Mouse (Mus musculus): ENCODE measurements around the gene Pcbp3. TPM values are rescaled to one million over a fixed set of nuclear protein-coding genes. Genes with fewer than 3 reads are reported as not detected.

Pcbp3 gene
- total and polyA plus RNA-seq, 2 experiments, result 0.37 to 0.55 TPM

DNA sequence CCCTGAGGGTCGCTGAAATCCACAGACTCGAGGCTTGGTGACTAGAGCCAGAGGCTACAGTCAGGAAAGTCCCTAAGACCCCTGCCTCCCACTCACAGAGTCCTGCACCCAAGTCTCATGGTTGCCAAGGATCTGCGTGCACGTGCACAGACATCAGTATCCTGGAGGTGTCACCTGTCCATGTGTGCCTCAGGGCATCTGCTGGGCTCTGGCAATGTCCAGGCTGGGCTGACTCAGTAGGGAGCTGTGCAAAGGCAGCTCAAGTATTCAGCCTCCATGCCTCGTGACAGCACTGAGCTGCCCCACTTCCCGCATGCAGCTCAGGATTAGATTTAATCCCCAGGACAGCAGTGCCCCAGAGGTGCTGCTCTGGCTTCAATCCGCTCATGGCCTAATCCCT is 145.3 kb downstream of the Pcbp3 start:
- DNase-seq (ENCODE audit: extremely low read depth, low read depth, low spot score), result no peak
- no peaks in the 10 kb centered on the region for H3K36me3 ChIP-seq (ENCODE audit: control insufficient read depth, insufficient read depth, low read length)
- H3K79me2 ChIP-seq (ENCODE audit: control insufficient read depth, insufficient read depth, low read length), result no peaks in the 10 kb centered on the region
- no peak overlapping the region for H3K27ac ChIP-seq (replicated peaks; ENCODE audit: insufficient read depth, low read depth, low read length)
- no peak overlapping the region for H3K9ac ChIP-seq (ENCODE audit: low read depth, low read length)
- WGBS, result 75% methylated on average over 7 of the region's 7 CpGs
- no peaks in the 10 kb centered on the region for H3K4me1 ChIP-seq (ENCODE audit: control insufficient read depth, insufficient read depth, low read length)
- no peak overlapping the region for H3K4me3 ChIP-seq (ENCODE audit: insufficient read depth, low read depth, low read length)
- H3K27me3 ChIP-seq (ENCODE audit: control insufficient read depth, insufficient read depth, low read length), result no peaks in the 10 kb centered on the region
- TF ChIP-seq CTCF (IDR thresholded peaks at IDR 0.05; ENCODE audit: low read depth, low read length) (no peak), POLR2A (IDR thresholded peaks at IDR 0.05; ENCODE audit: extremely low read depth, insufficient read depth, low read length) (no peak)

GRCm38 (mm10) chr10:76815481-76815880 is 146.2 kb downstream of the Pcbp3 start:
- H3K36me3 ChIP-seq (ENCODE audit: control insufficient read depth, insufficient read depth, low read length), result no peaks in the 10 kb centered on the region
- TF ChIP-seq POLR2A (IDR thresholded peaks at IDR 0.05; ENCODE audit: extremely low read depth, insufficient read depth, low read length), result no peak
- no peak for TF ChIP-seq CTCF (IDR thresholded peaks at IDR 0.05; ENCODE audit: low read depth, low read length)
- no peak overlapping the region for H3K9ac ChIP-seq (ENCODE audit: low read depth, low read length)
- no peaks in the 10 kb centered on the region for H3K79me2 ChIP-seq (ENCODE audit: control insufficient read depth, insufficient read depth, low read length)
- H3K27ac ChIP-seq (replicated peaks; ENCODE audit: insufficient read depth, low read depth, low read length), result no peak overlapping the region
- H3K4me3 ChIP-seq (ENCODE audit: insufficient read depth, low read depth, low read length), result no peak overlapping the region
- no peaks in the 10 kb centered on the region for H3K27me3 ChIP-seq (ENCODE audit: control insufficient read depth, insufficient read depth, low read length)
- H3K4me1 ChIP-seq (ENCODE audit: control insufficient read depth, insufficient read depth, low read length), result no peaks in the 10 kb centered on the region
- DNase-seq (ENCODE audit: extremely low read depth, low read depth, low spot score), result no peak
- WGBS, result 79% methylated on average over 4 of the region's 4 CpGs

DNA sequence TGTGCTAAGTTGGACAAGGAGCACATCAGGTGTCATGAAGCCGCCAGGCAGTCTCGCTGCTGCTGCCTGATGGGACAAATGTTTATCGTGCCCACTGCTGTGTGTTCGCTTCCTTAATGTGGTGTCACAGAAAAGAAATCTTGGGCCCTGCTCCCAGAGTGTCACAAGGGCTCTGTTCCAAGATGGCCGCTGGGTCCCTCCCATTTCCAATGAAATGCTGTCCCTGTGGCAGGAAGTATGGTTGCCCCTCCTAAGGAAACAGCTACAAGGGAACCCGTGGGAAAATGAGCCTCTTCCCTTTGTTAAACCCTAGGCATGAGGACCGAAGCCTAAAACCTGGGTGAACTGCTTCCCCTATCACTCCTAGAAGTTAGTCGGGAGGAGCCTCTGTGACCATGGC is 146.9 kb downstream of the Pcbp3 start:
- H3K4me3 ChIP-seq (ENCODE audit: insufficient read depth, low read depth, low read length), result no peak overlapping the region
- H3K36me3 ChIP-seq (ENCODE audit: control insufficient read depth, insufficient read depth, low read length), result no peaks in the 10 kb centered on the region
- H3K4me1 ChIP-seq (ENCODE audit: control insufficient read depth, insufficient read depth, low read length), result no peaks in the 10 kb centered on the region
- TF ChIP-seq POLR2A (IDR thresholded peaks at IDR 0.05; ENCODE audit: extremely low read depth, insufficient read depth, low read length), result no peak
- no peak for TF ChIP-seq CTCF (IDR thresholded peaks at IDR 0.05; ENCODE audit: low read depth, low read length)
- no peak overlapping the region for H3K9ac ChIP-seq (ENCODE audit: low read depth, low read length)
- WGBS, result 86% methylated on average over 8 of the region's 8 CpGs
- H3K79me2 ChIP-seq (ENCODE audit: control insufficient read depth, insufficient read depth, low read length), result no peaks in the 10 kb centered on the region
- H3K27ac ChIP-seq (replicated peaks; ENCODE audit: insufficient read depth, low read depth, low read length), result no peak overlapping the region
- no peaks in the 10 kb centered on the region for H3K27me3 ChIP-seq (ENCODE audit: control insufficient read depth, insufficient read depth, low read length)
- no peak for DNase-seq (ENCODE audit: extremely low read depth, low read depth, low spot score)

GRCm38 (mm10) chr10:76809916-76810660 is 151.6 kb downstream of the Pcbp3 start:
- no peak for DNase-seq (ENCODE audit: extremely low read depth, low read depth, low spot score)
- no peaks in the 10 kb centered on the region for H3K27me3 ChIP-seq (ENCODE audit: control insufficient read depth, insufficient read depth, low read length)

GRCm38 (mm10) chr10:76809439-76809838 is 152.2 kb downstream of the Pcbp3 start:
- no peaks in the 10 kb centered on the region for H3K79me2 ChIP-seq (ENCODE audit: control insufficient read depth, insufficient read depth, low read length)
- no peaks in the 10 kb centered on the region for H3K27me3 ChIP-seq (ENCODE audit: control insufficient read depth, insufficient read depth, low read length)
- H3K4me1 ChIP-seq (ENCODE audit: control insufficient read depth, insufficient read depth, low read length), result no peaks in the 10 kb centered on the region
- no peak overlapping the region for H3K4me3 ChIP-seq (ENCODE audit: insufficient read depth, low read depth, low read length)
- TF ChIP-seq CTCF (IDR thresholded peaks at IDR 0.05; ENCODE audit: low read depth, low read length), result no peak
- no peak for TF ChIP-seq POLR2A (IDR thresholded peaks at IDR 0.05; ENCODE audit: extremely low read depth, insufficient read depth, low read length)
- DNase-seq (ENCODE audit: extremely low read depth, low read depth, low spot score), result no peak
- no peaks in the 10 kb centered on the region for H3K36me3 ChIP-seq (ENCODE audit: control insufficient read depth, insufficient read depth, low read length)
- WGBS, result 91% methylated on average over 11 of the region's 11 CpGs
- no peak overlapping the region for H3K9ac ChIP-seq (ENCODE audit: low read depth, low read length)
- no peak overlapping the region for H3K27ac ChIP-seq (replicated peaks; ENCODE audit: insufficient read depth, low read depth, low read length)

More at GRCm38 (mm10) chr10:76809916-76810660, 151.6 kb downstream of the Pcbp3 start:
- no peaks in the 10 kb centered on the region for H3K4me1 ChIP-seq (ENCODE audit: control insufficient read depth, insufficient read depth, low read length)
- H3K9ac ChIP-seq (ENCODE audit: low read depth, low read length), result no peak overlapping the region
- whole genome bisulfite sequencing, result 85% methylated on average over 7 of the region's 7 CpGs
- H3K79me2 ChIP-seq (ENCODE audit: control insufficient read depth, insufficient read depth, low read length), result no peaks in the 10 kb centered on the region
- H3K27ac ChIP-seq (replicated peaks; ENCODE audit: insufficient read depth, low read depth, low read length), result no peak overlapping the region
- no peaks in the 10 kb centered on the region for H3K36me3 ChIP-seq (ENCODE audit: control insufficient read depth, insufficient read depth, low read length)
- no peak overlapping the region for H3K4me3 ChIP-seq (ENCODE audit: insufficient read depth, low read depth, low read length)
- TF ChIP-seq CTCF (IDR thresholded peaks at IDR 0.05; ENCODE audit: low read depth, low read length) (no peak), POLR2A (IDR thresholded peaks at IDR 0.05; ENCODE audit: extremely low read depth, insufficient read depth, low read length) (no peak)
